In genomic region chr9:65102377-65103172, GRCm38 (mm10) we compare ENCODE assay signal across 10 mouse cellular contexts. TPM values are rescaled to one million over a fixed set of nuclear protein-coding genes. Genes with fewer than 3 reads are reported as not detected.
DNase-seq lines count a peak whose midpoint lies in the region; ATAC-seq and TF ChIP-seq lines count a peak whose summit lies in the region.
"Had no signal": no experiment of that assay in that cellular context is flagged by ENCODE, and none has a peak within 500 bp of the region (broad histone marks: within the 10 kb centered on the region; RNA-seq: fewer than 3 reads in every experiment).

No protein-coding gene starts in this region.

- TF ChIP-seq CTCF in liver, adult 2 months (IDR thresholded peaks at IDR 0.05; ENCODE audit: low read depth, low read length) = no peak

- intact Hi-C loops in heart, postnatal 36 days (cut with DNase I) = no loop called here

- TF ChIP-seq POLR2A in liver, adult 2 months (IDR thresholded peaks at IDR 0.05; ENCODE audit: extremely low read depth, insufficient read depth, low read length) = no peak

- H3K79me2 ChIP-seq in liver, adult 2 months (ENCODE audit: control insufficient read depth, insufficient read depth, low read length) = no peaks in the 10 kb centered on the region

- ATAC-seq in heart, embryonic 12.5 days (ENCODE audit: insufficient number of reproducible peaks, low FRiP score) = peak; percentile 58

- peak overlapping the region; percentile 88 for H3K27ac ChIP-seq in heart, embryonic 10.5 days
- H3K27ac ChIP-seq in heart, embryonic 12.5 days (ENCODE audit: poor library complexity, severe bottlenecking) = no peak overlapping the region; the same call in 1 of the 2 replicates
- H3K27ac ChIP-seq in liver, adult 2 months (replicated peaks; ENCODE audit: insufficient read depth, low read depth, low read length) = no peak overlapping the region
- H3K27ac ChIP-seq: macrophage had no signal

- H3K9ac ChIP-seq in heart, embryonic 12.5 days = peak overlapping the region; percentile 89
- no peak overlapping the region for H3K9ac ChIP-seq in liver, adult 2 months (ENCODE audit: low read depth, low read length)

- no peaks in the 10 kb centered on the region for H3K36me3 ChIP-seq in heart, embryonic 10.5 days
- H3K36me3 ChIP-seq in heart, embryonic 12.5 days = no peaks in the 10 kb centered on the region
- H3K36me3 ChIP-seq in liver, adult 2 months (ENCODE audit: control insufficient read depth, insufficient read depth, low read length) = no peaks in the 10 kb centered on the region

- H3K4me3 ChIP-seq in heart, embryonic 10.5 days = peak overlapping the region; percentile 89
- H3K4me3 ChIP-seq in heart, embryonic 12.5 days = peak overlapping the region; percentile 82
- H3K4me3 ChIP-seq in liver, adult 2 months (ENCODE audit: insufficient read depth, low read depth, low read length) = peak overlapping the region; percentile 17; the same call in 1 of the 2 replicates

- H3K4me1 ChIP-seq in heart, embryonic 10.5 days = peaks cover 18% of the 10 kb centered on the region
- peaks cover 10% of the 10 kb centered on the region for H3K4me1 ChIP-seq in heart, embryonic 12.5 days (replicated peaks)
- H3K4me1 ChIP-seq in liver, adult 2 months (ENCODE audit: control insufficient read depth, insufficient read depth, low read length) = 0 out of 2 replicates have a peak, but pooled peaks cover 7% of the 10 kb centered on the region

- H3K9me3 ChIP-seq in heart, embryonic 10.5 days = 0 out of 2 replicates have a peak, but pooled peaks cover 5% of the 10 kb centered on the region
- H3K9me3 ChIP-seq in heart, embryonic 12.5 days (replicated peaks) = 0 out of 2 replicates have a peak, but pooled peaks cover 4% of the 10 kb centered on the region

- no peak for DNase-seq in heart, embryonic 10.5 days (ENCODE audit: low spot score)
- no peak for DNase-seq in heart, postnatal 36 days
- peak; percentile 24 for DNase-seq in MN1 (ENCODE audit: low spot score)
- DNase-seq in cerebellum, postnatal 25 days = peak; percentile 35 to 59
- no peak for DNase-seq in liver, adult 2 months (ENCODE audit: extremely low read depth, low read depth, low spot score)
- peak; percentile 44 for DNase-seq in ovary, postnatal 10 days (ENCODE audit: low spot score)
- no peak for DNase-seq in thymus, postnatal 10 days (ENCODE audit: low spot score in 2 of 2)

- H3K4me2 ChIP-seq in heart, embryonic 12.5 days = peak overlapping the region; percentile 98

- H3K27me3 ChIP-seq in heart, embryonic 10.5 days (ENCODE audit: insufficient read depth, poor library complexity, severe bottlenecking) = peaks cover 22% of the 10 kb centered on the region
- peaks cover 5% of the 10 kb centered on the region; the same call in 1 of the 2 replicates for H3K27me3 ChIP-seq in heart, embryonic 12.5 days (replicated peaks)
- H3K27me3 ChIP-seq in liver, adult 2 months (ENCODE audit: control insufficient read depth, insufficient read depth, low read length) = peaks cover 19% of the 10 kb centered on the region

- 1% methylated on average over 35 of the region's 36 CpGs for WGBS in heart, embryonic 10.5 days
- 3% methylated on average over 35 of the region's 36 CpGs for WGBS in heart, embryonic 12.5 days
- 16% methylated on average over 36 of the region's 36 CpGs for WGBS in liver, adult 2 months

RNA-seq across cellular contexts. Expression of gene Igdcc4, which starts 1.3 kb away (rescaled TPM):
- 7.5 and 10.8 TPM in 2 replicates for polyA plus RNA-seq in heart, embryonic 10.5 days (2016; fragmentation: Nextera tagmentation; extraction: Ambion mirVana)
- 10 to 100 TPM in 1 of 2 experiments, 1 to 10 TPM in 1; 9.8 to 10.7 TPM for total RNA-seq in heart, postnatal 36 days (2021)
- 12.9 and 13.0 TPM in 2 replicates for polyA plus RNA-seq in heart, embryonic 12.5 days (2016; fragmentation: Nextera tagmentation; extraction: Ambion mirVana)
- 0.18 and 0.20 TPM in 2 replicates for total RNA-seq in liver, adult 2 months (2014; rRNA removed)
- 0.09 and 0.12 TPM in 2 replicates for polyA plus RNA-seq in liver, adult 2 months (2012; rRNA removed)

RNA-seq across cellular contexts. Expression of gene Igdcc3, which starts 38.4 kb away (rescaled TPM):
- polyA plus RNA-seq in heart, embryonic 10.5 days (2016; fragmentation: Nextera tagmentation; extraction: Ambion mirVana) = 26.8 and 65.0 TPM in 2 replicates
- under 1 TPM in 1 of 2 experiments, not detected in 1; 0.08 TPM for total RNA-seq in heart, postnatal 36 days (2021)
- polyA plus RNA-seq in heart, embryonic 12.5 days (2016; fragmentation: Nextera tagmentation; extraction: Ambion mirVana) = 4.8 and 5.5 TPM in 2 replicates
- total RNA-seq in liver, adult 2 months (2014; rRNA removed) = not detected in 2 replicates
- not detected in 2 replicates for polyA plus RNA-seq in liver, adult 2 months (2012; rRNA removed)
- total RNA-seq: MEL had no signal
- polyA plus RNA-seq: macrophage had no signal

Comparison
In these comparisons a context has a peak if more than half of its experiments do, and no peak if none do; other contexts are left out.
1. DNase-seq: peak in MN1 (single experiment), cerebellum, postnatal 25 days (2 of 2) and ovary, postnatal 10 days (single experiment); none in heart, embryonic 10.5 days (single experiment), heart, postnatal 36 days (0 of 2), liver, adult 2 months (single experiment) and thymus, postnatal 10 days (0 of 2).
2. H3K4me3 ChIP-seq: peak in every context shown above with its lines; median percentile 89 in heart, embryonic 10.5 days; 82 in heart, embryonic 12.5 days; 17 in liver, adult 2 months.